Mouse (Mus musculus) neutrophil, adult 65 days (primary cell): ENCODE data around the gene Il2ra. TPM values are rescaled to one million over a fixed set of nuclear protein-coding genes. Genes with fewer than 3 reads are reported as not detected.

Experiments used
- total RNA-seq: library from RNA; stranded (reverse); gene quantifications from 2 replicates; pipeline ENCODE4 v1.2.4, GENCODE M21; 2023

The Il2ra gene
- total RNA-seq: 0.22 and 0.91 TPM in 2 replicates

DNA sequence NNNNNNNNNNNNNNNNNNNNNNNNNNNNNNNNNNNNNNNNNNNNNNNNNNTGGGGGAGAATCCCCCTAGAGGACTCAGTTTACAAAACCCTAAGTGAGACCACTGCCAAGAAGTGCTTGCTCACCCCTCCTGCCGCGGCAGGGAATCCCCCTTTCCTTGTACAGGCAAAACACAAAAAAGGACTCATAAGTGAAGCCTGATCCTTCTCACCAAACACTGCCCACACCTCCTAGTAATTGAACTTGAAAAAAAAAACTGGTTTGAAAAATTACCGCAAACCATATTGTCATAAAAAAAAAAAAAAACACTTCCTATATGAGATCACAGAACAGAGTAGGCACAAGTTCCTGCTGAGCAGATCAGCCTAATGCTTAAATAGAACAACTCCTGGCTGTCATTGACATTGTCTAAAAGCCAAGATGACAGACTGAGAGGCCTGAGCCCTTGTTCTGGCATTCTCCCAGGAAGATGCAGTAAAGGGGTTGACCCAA, at the start of gene Il2ra:
TSS of gene Il2ra (plus strand) at position 357 of the 491 bp plus-strand sequence.

GRCm38 (mm10) chr2:11604053-11604452, 38.6 kb upstream of the Il2ra start, which contains the start of gene Rbm17:
Gene Rbm17 (minus strand): TSS chr2:11604153.

GRCm38 (mm10) chr2:11625890-11626289, 16.7 kb upstream of the Il2ra start, which contains the start of gene Gm17490:
Gene Gm17490 (minus strand): TSS chr2:11626264.

GRCm38 (mm10) chr2:11705201-11706025, 62.8 kb downstream of the Il2ra start, which contains the start of gene Il15ra:
Gene Il15ra (plus strand): TSS chr2:11705290.

Other genes starting within 250 kb of the Il2ra start
- gene Pfkfb3, start 88.7 kb upstream of the Il2ra start, total RNA-seq: 61.2 and 85.4 TPM in 2 replicates
- 74.6 and 77.6 TPM in 2 replicates for gene Rbm17, start 38.7 kb upstream of the Il2ra start, total RNA-seq
- not detected in 2 replicates for gene Gm17490, start 16.5 kb upstream of the Il2ra start, total RNA-seq
- gene Il15ra, start 62.5 kb downstream of the Il2ra start, total RNA-seq: 9.2 and 9.3 TPM in 2 replicates
- 53.0 and 60.3 TPM in 2 replicates for gene Fbh1, start 134.8 kb downstream of the Il2ra start, total RNA-seq
- 72.3 and 107 TPM in 2 replicates for gene Ankrd16, start 135.1 kb downstream of the Il2ra start, total RNA-seq